Mouse (Mus musculus) c-Kit-negative CD71-positive TER-119-positive erythroid progenitor cells, embryonic 14.5 days (primary cell): Measurements from ENCODE around the gene Sox5.

ENCODE experiments used
- DNase-seq: peaks from one replicate; pipeline ENCODE4 v3.0.0-alpha.2; 2013; ENCODE audit warnings: low read depth, low spot score

Gene Sox5

GRCm38 (mm10) chr6:144051316-144051715, 730.5 kb downstream of the Sox5 start:
- DNase-seq = no peak

GRCm38 (mm10) chr6:144048201-144048924, 733.4 kb downstream of the Sox5 start:
- no peak for DNase-seq

GRCm38 (mm10) chr6:144045503-144045902, 736.3 kb downstream of the Sox5 start:
- DNase-seq = no peak

GRCm38 (mm10) chr6:144044381-144044780, 737.4 kb downstream of the Sox5 start:
- no peak for DNase-seq

- no peak for DNase-seq
Measured at GRCm38 (mm10) chr6:144042936-144043335, 738.8 kb downstream of the Sox5 start.

GRCm38 (mm10) chr6:144041941-144042340, 739.8 kb downstream of the Sox5 start:
- no peak for DNase-seq

GRCm38 (mm10) chr6:144041188-144041587, 740.6 kb downstream of the Sox5 start:
- no peak for DNase-seq

GRCm38 (mm10) chr6:144040349-144040748, 741.4 kb downstream of the Sox5 start:
- DNase-seq = no peak

GRCm38 (mm10) chr6:144039221-144039620, 742.6 kb downstream of the Sox5 start:
- DNase-seq = no peak

- DNase-seq = no peak
Measured at GRCm38 (mm10) chr6:144033191-144033590, 748.6 kb downstream of the Sox5 start.

- no peak for DNase-seq
Measured at GRCm38 (mm10) chr6:144016929-144017328, 764.8 kb downstream of the Sox5 start.

GRCm38 (mm10) chr6:144011880-144012524, 769.8 kb downstream of the Sox5 start:
- no peak for DNase-seq

GRCm38 (mm10) chr6:144010995-144011394, 770.8 kb downstream of the Sox5 start:
- DNase-seq = no peak

- no peak for DNase-seq
Measured at GRCm38 (mm10) chr6:144010285-144010684, 771.5 kb downstream of the Sox5 start.

- no peak for DNase-seq
Measured at GRCm38 (mm10) chr6:144005132-144005531, 776.6 kb downstream of the Sox5 start.

- no peak for DNase-seq
Measured at GRCm38 (mm10) chr6:143998201-143998600, 783.6 kb downstream of the Sox5 start.

GRCm38 (mm10) chr6:143997616-143998015, 784.2 kb downstream of the Sox5 start:
- DNase-seq = no peak

GRCm38 (mm10) chr6:143995046-143995445, 786.7 kb downstream of the Sox5 start:
- DNase-seq = no peak

- DNase-seq = no peak
Measured at GRCm38 (mm10) chr6:143987548-143987947, 794.2 kb downstream of the Sox5 start.

- no peak for DNase-seq
Measured at GRCm38 (mm10) chr6:143980131-143980530, 801.6 kb downstream of the Sox5 start.

- DNase-seq = no peak
Measured at GRCm38 (mm10) chr6:143967724-143968400, 813.9 kb downstream of the Sox5 start.

- DNase-seq = no peak
Measured at GRCm38 (mm10) chr6:143960487-143960886, 821.3 kb downstream of the Sox5 start.

- no peak for DNase-seq
Measured at GRCm38 (mm10) chr6:143960081-143960480, 821.7 kb downstream of the Sox5 start.
